Mouse (Mus musculus): Measurements from ENCODE around the gene Ntm.

GRCm38 (mm10) chr9:29834911-29835310 is 128.0 kb downstream of the Ntm start:
- TF ChIP-seq CTCF (IDR thresholded peaks at IDR 0.05 in 2 of 3, conservative IDR thresholded peaks at IDR 0.05 in 1 of 3; ENCODE audit: control insufficient read depth in 1 of 3, insufficient read depth in 1 of 3, low read depth in 2 of 3, low read length in 3 of 3, poor library complexity in 1 of 3, severe bottlenecking in 1 of 3) (no peak), GATA1 (IDR thresholded peaks at IDR 0.05; ENCODE audit: low read depth, low read length) (no peak), BHLHE40 (IDR thresholded peaks at IDR 0.05; ENCODE audit: borderline replicate concordance, low read depth, low read length) (no peak), EP300 (IDR thresholded peaks at IDR 0.05; ENCODE audit: low read depth in 1 of 2, low read length in 2 of 2) (no peak), ETS1 (IDR thresholded peaks at IDR 0.05; ENCODE audit: low read depth, low read length) (no peak), MEF2A (IDR thresholded peaks at IDR 0.05; ENCODE audit: extremely low read depth, insufficient replicate concordance, low read depth, low read length, poor library complexity, severe bottlenecking) (no peak), CHD1 (IDR thresholded peaks at IDR 0.05; ENCODE audit: low read depth, low read length) (no peak), USF1 (IDR thresholded peaks at IDR 0.05; ENCODE audit: low read depth, low read length) (no peak), CHD2 (IDR thresholded peaks at IDR 0.05; ENCODE audit: low read length) (no peak), MYC (IDR thresholded peaks at IDR 0.05; ENCODE audit: low read depth, low read length) (no peak)

All from MEL (cell line).